Mouse (Mus musculus) liver, embryonic 16.5 days (tissue): ENCODE measurements around the gene Rps6kl1. TPM values are rescaled to one million over a fixed set of nuclear protein-coding genes. Genes with fewer than 3 reads are reported as not detected.

Experiments used
- ATAC-seq: fragments of 200-750 bp; cut with Nextera tagmentation; 2 replicates; pipeline ENCODE4 v1.8.0; 2017; ENCODE audit warnings: low read depth, mild to moderate bottlenecking, moderate number of reproducible peaks, moderate library complexity
- H3K27ac ChIP-seq: fragments of 300-500 bp; sonication (generic); 2 replicates; pipeline ENCODE4 v1.5.1; 2014; ENCODE audit warnings: mild to moderate bottlenecking, low read length
- H3K27me3 ChIP-seq: fragments of 300-500 bp; sonication (generic); 2 replicates; pipeline ENCODE4 v1.6.1; 2014; ENCODE audit warnings: low read depth, low read length, mixed read lengths; ENCODE audit not compliant: control insufficient read depth, insufficient read depth
- H3K36me3 ChIP-seq: fragments of 300-500 bp; sonication (generic); 2 replicates; pipeline ENCODE4 v1.6.1; 2014; ENCODE audit warnings: mild to moderate bottlenecking; ENCODE audit not compliant: control insufficient read depth, insufficient read depth
- H3K4me1 ChIP-seq: fragments of 300-500 bp; sonication (generic); 2 replicates; pipeline ENCODE4 v1.6.1; 2014; ENCODE audit warnings: low read depth, low read length, mixed read lengths; ENCODE audit not compliant: control insufficient read depth
- H3K4me2 ChIP-seq: fragments of 300-500 bp; sonication (generic); 2 replicates; pipeline ENCODE4 v1.6.1; 2014; ENCODE audit warnings: low read depth, low read length, mixed read lengths
- H3K4me3 ChIP-seq: fragments of 300-500 bp; sonication (generic); 2 replicates; pipeline ENCODE4 v1.5.1; 2014; ENCODE audit warnings: low read depth, mild to moderate bottlenecking, low read length
- H3K9ac ChIP-seq: fragments of 300-500 bp; sonication (generic); 2 replicates; pipeline ENCODE4 v1.6.1; 2014; ENCODE audit warnings: low read depth, low read length
- H3K9me3 ChIP-seq: fragments of 300-500 bp; sonication (generic); replicated peaks from 2 replicates; pipeline ENCODE4 v1.6.1; 2016; ENCODE audit warnings: low read length; ENCODE audit not compliant: control insufficient read depth
- WGBS: fragments of 180-500 bp; shearing (Covaris S2); extraction: QIAGEN DNeasy Blood & Tissue Kit; methylation state at CpG from one replicate; pipeline ENCODE4 v1.1.7; 2014; ENCODE audit not compliant: insufficient replicate concordance; 5-methylcytosine and 5-hydroxymethylcytosine counted together
- polyA plus RNA-seq: library from polyadenylated mRNA; unstranded; fragments of >200 nt; fragmentation: Nextera tagmentation; extraction: Ambion mirVana; gene quantifications from 2 replicates; pipeline ENCODE4 v1.2.1, GENCODE M21; 2015

The Rps6kl1 gene
- polyA plus RNA-seq: 0.55 and 0.85 TPM in 2 replicates

- Histone ChIP-seq H3K4me2 (peak within 1 kb of the TSS; percentile 40), H3K27me3 (peaks cover 5% of the 10 kb centered on the region), H3K9me3 (no peaks in the 10 kb centered on the region), H3K4me3 (peak within 1 kb of the TSS; percentile 14; the same call in 1 of the 2 replicates), H3K4me1 (peaks cover 6% of the 10 kb centered on the region), H3K9ac (peak within 1 kb of the TSS; percentile 24; the same call in 1 of the 2 replicates), H3K36me3 (no peaks in the 10 kb centered on the region), H3K27ac (no peak within 1 kb of the TSS)
- WGBS: 11% methylated on average over 28 of the region's 28 CpGs
- ATAC-seq: peak; percentile 76
Measured at GRCm38 (mm10) chr12:85151002-85151774, at the start of gene Rps6kl1. TSS of gene Rps6kl1 (minus strand) at chr12:85151264.

GRCm38 (mm10) chr12:85199954-85200353, 48.9 kb upstream of the Rps6kl1 start:
- Histone ChIP-seq H3K9me3 (no peaks in the 10 kb centered on the region), H3K36me3 (no peaks in the 10 kb centered on the region), H3K27me3 (no peaks in the 10 kb centered on the region), H3K27ac (no peak overlapping the region), H3K9ac (no peak overlapping the region), H3K4me1 (no peaks in the 10 kb centered on the region), H3K4me2 (no peak overlapping the region), H3K4me3 (no peak overlapping the region)
- ATAC-seq: no peak
- 32% methylated on average over 1 of the region's 1 CpGs for WGBS

- Histone ChIP-seq H3K9ac (no peak overlapping the region), H3K4me3 (no peak overlapping the region), H3K27ac (no peak overlapping the region), H3K4me1 (no peaks in the 10 kb centered on the region), H3K9me3 (no peaks in the 10 kb centered on the region), H3K36me3 (no peaks in the 10 kb centered on the region), H3K27me3 (no peaks in the 10 kb centered on the region), H3K4me2 (no peak overlapping the region)
- no peak for ATAC-seq
- WGBS: 57% methylated on average over 8 of the region's 8 CpGs
Measured at GRCm38 (mm10) chr12:85197936-85198335, 46.9 kb upstream of the Rps6kl1 start.

GRCm38 (mm10) chr12:85197371-85197770, 46.3 kb upstream of the Rps6kl1 start:
- Histone ChIP-seq H3K9ac (no peak overlapping the region), H3K4me2 (no peak overlapping the region), H3K27ac (no peak overlapping the region), H3K27me3 (no peaks in the 10 kb centered on the region), H3K9me3 (no peaks in the 10 kb centered on the region), H3K4me3 (no peak overlapping the region), H3K4me1 (no peaks in the 10 kb centered on the region), H3K36me3 (no peaks in the 10 kb centered on the region)
- 74% methylated on average over 7 of the region's 7 CpGs for WGBS
- ATAC-seq: no peak

GRCm38 (mm10) chr12:85196191-85196590, 45.1 kb upstream of the Rps6kl1 start:
- no peak for ATAC-seq
- WGBS: 73% methylated on average over 10 of the region's 10 CpGs
- Histone ChIP-seq H3K27me3 (no peaks in the 10 kb centered on the region), H3K36me3 (no peaks in the 10 kb centered on the region), H3K4me2 (no peak overlapping the region), H3K9ac (no peak overlapping the region), H3K4me3 (no peak overlapping the region), H3K9me3 (no peaks in the 10 kb centered on the region), H3K27ac (no peak overlapping the region), H3K4me1 (no peaks in the 10 kb centered on the region)

- Histone ChIP-seq H3K4me3 (no peak overlapping the region), H3K27me3 (no peaks in the 10 kb centered on the region), H3K36me3 (no peaks in the 10 kb centered on the region), H3K4me2 (no peak overlapping the region), H3K27ac (no peak overlapping the region), H3K9me3 (no peaks in the 10 kb centered on the region), H3K4me1 (no peaks in the 10 kb centered on the region), H3K9ac (no peak overlapping the region)
- no peak for ATAC-seq
- 81% methylated on average over 5 of the region's 5 CpGs for WGBS
Measured at GRCm38 (mm10) chr12:85195086-85195485, 44.0 kb upstream of the Rps6kl1 start.

- Histone ChIP-seq H3K27me3 (no peaks in the 10 kb centered on the region), H3K27ac (no peak overlapping the region)
- ATAC-seq: no peak
Measured at GRCm38 (mm10) chr12:85194623-85195018, 43.6 kb upstream of the Rps6kl1 start.

GRCm38 (mm10) chr12:85193923-85194622, 43.0 kb upstream of the Rps6kl1 start:
- Histone ChIP-seq H3K27ac (no peak overlapping the region), H3K36me3 (no peaks in the 10 kb centered on the region), H3K4me2 (no peak overlapping the region), H3K4me1 (no peaks in the 10 kb centered on the region), H3K4me3 (no peak overlapping the region), H3K9me3 (no peaks in the 10 kb centered on the region), H3K9ac (no peak overlapping the region), H3K27me3 (no peaks in the 10 kb centered on the region)
- ATAC-seq: no peak
- WGBS: 82% methylated on average over 11 of the region's 11 CpGs

More at GRCm38 (mm10) chr12:85194623-85195018, 43.6 kb upstream of the Rps6kl1 start:
- Histone ChIP-seq H3K4me1 (no peaks in the 10 kb centered on the region), H3K4me3 (no peak overlapping the region), H3K36me3 (no peaks in the 10 kb centered on the region), H3K9ac (no peak overlapping the region), H3K4me2 (no peak overlapping the region), H3K9me3 (no peaks in the 10 kb centered on the region)
- WGBS: 55% methylated on average over 4 of the region's 4 CpGs

GRCm38 (mm10) chr12:85193146-85193545, 42.1 kb upstream of the Rps6kl1 start:
- no peaks in the 10 kb centered on the region for H3K27me3 ChIP-seq
- no peaks in the 10 kb centered on the region for H3K4me1 ChIP-seq
- no peak overlapping the region for H3K27ac ChIP-seq
- no peak for ATAC-seq
- H3K36me3 ChIP-seq: no peaks in the 10 kb centered on the region
- no peak overlapping the region for H3K9ac ChIP-seq
- H3K4me3 ChIP-seq: no peak overlapping the region
- 68% methylated on average over 10 of the region's 10 CpGs for WGBS
- no peaks in the 10 kb centered on the region for H3K9me3 ChIP-seq
- H3K4me2 ChIP-seq: no peak overlapping the region
